In genomic region chr11:85704062-85704748, GRCm38 (mm10) we compare ENCODE assay signal across 15 mouse cellular contexts.
"Had no signal": no experiment of that assay in that cellular context is flagged by ENCODE, and none has a peak within 500 bp of the region (broad histone marks: within the 10 kb centered on the region; RNA-seq: fewer than 3 reads in every experiment).

No protein-coding gene starts in this region.

- H3K4me1 ChIP-seq: neural tube, embryonic 15.5 days; stomach, embryonic 15.5 days had no signal

- H3K4me3 ChIP-seq: neural tube, embryonic 15.5 days; stomach, embryonic 15.5 days had no signal

- H3K4me2 ChIP-seq: neural tube, embryonic 15.5 days; stomach, embryonic 15.5 days had no signal

- H3K9ac ChIP-seq: neural tube, embryonic 15.5 days; stomach, embryonic 15.5 days had no signal

- H3K9me3 ChIP-seq: neural tube, embryonic 15.5 days; stomach, embryonic 15.5 days had no signal

- H3K36me3 ChIP-seq: neural tube, embryonic 15.5 days; stomach, embryonic 15.5 days had no signal

- H3K27me3 ChIP-seq: neural tube, embryonic 15.5 days had no signal

- DNase-seq: retina, postnatal 1 day; right cerebral cortex, adult 18-20 months; right cerebral cortex, postnatal 14 days; right cerebral cortex, postnatal 25 days; right cerebral cortex, postnatal 4 days; spleen, adult 18-20 months; thymus, adult 18-20 months; thymus, adult 2 months; thymus, postnatal 14 days; thymus, postnatal 25 days; thymus, postnatal 36 days; thymus, postnatal 4 days had no signal

- H3K27ac ChIP-seq: neural tube, embryonic 15.5 days; stomach, embryonic 15.5 days; stomach, postnatal 0 days had no signal
